Mouse (Mus musculus) heart, postnatal 4 days (tissue): ENCODE measurements at regions not wholly inside any gene's neighbourhood (a gene's known extent, or its start where the extent isn't known, plus 50 kb on each side); places are given as distances from the start of the nearest gene placed in this dataset.
A peak's percentile ranks its signal among the peaks of the same experiment; 100 is the strongest.

ENCODE experiments used
- DNase-seq: peaks from one replicate; pipeline ENCODE4 v3.0.0; 2021

- DNase-seq = no peak
These were observed 133.6 kb downstream of the Papss1 start for GRCm38 (mm10) chr3:131698070-131698750.

- peak; percentile 11 for DNase-seq
These were observed 138.6 kb downstream of the Papss1 start for GRCm38 (mm10) chr3:131703134-131703533.

GRCm38 (mm10) chr3:131713532-131713931 is 149.0 kb downstream of the Papss1 start:
- DNase-seq = no peak

GRCm38 (mm10) chr3:131718761-131719160 is 154.2 kb downstream of the Papss1 start:
- DNase-seq = no peak

GRCm38 (mm10) chr3:131728618-131729017 is 164.1 kb downstream of the Papss1 start:
- no peak for DNase-seq

- DNase-seq = no peak
These were observed 169.7 kb downstream of the Papss1 start for GRCm38 (mm10) chr3:131734226-131734625.

- DNase-seq = no peak
These were observed 172.9 kb downstream of the Papss1 start for GRCm38 (mm10) chr3:131737461-131737860.

GRCm38 (mm10) chr3:131737953-131738598 is 173.5 kb downstream of the Papss1 start:
- DNase-seq = no peak

GRCm38 (mm10) chr3:131755537-131755936 is 191.0 kb downstream of the Papss1 start:
- DNase-seq = no peak

GRCm38 (mm10) chr3:131756126-131756525 is 191.6 kb downstream of the Papss1 start:
- DNase-seq = no peak

GRCm38 (mm10) chr3:131769976-131770375 is 205.4 kb downstream of the Papss1 start:
- DNase-seq = no peak

GRCm38 (mm10) chr3:131770486-131770885 is 205.9 kb downstream of the Papss1 start:
- DNase-seq = no peak

- no peak for DNase-seq
These were observed 207.4 kb downstream of the Papss1 start for GRCm38 (mm10) chr3:131771863-131772546.

- no peak for DNase-seq
These were observed 208.0 kb downstream of the Papss1 start for GRCm38 (mm10) chr3:131772593-131772992.

GRCm38 (mm10) chr3:131775431-131775830 is 210.9 kb downstream of the Papss1 start:
- no peak for DNase-seq

GRCm38 (mm10) chr3:131776650-131777049 is 212.1 kb downstream of the Papss1 start:
- no peak for DNase-seq

- DNase-seq = no peak
These were observed 215.2 kb downstream of the Papss1 start for GRCm38 (mm10) chr3:131779803-131780202.

GRCm38 (mm10) chr3:131785524-131785923 is 221.0 kb downstream of the Papss1 start:
- peak; percentile 5 for DNase-seq

- no peak for DNase-seq
These were observed 223.8 kb downstream of the Papss1 start for GRCm38 (mm10) chr3:131788321-131788720.

GRCm38 (mm10) chr3:131789177-131789576 is 224.6 kb downstream of the Papss1 start:
- no peak for DNase-seq

- no peak for DNase-seq
These were observed 229.5 kb downstream of the Papss1 start for GRCm38 (mm10) chr3:131794056-131794455.

GRCm38 (mm10) chr3:131795108-131796005 is 230.8 kb downstream of the Papss1 start:
- DNase-seq = no peak

GRCm38 (mm10) chr3:131799774-131800173 is 235.2 kb downstream of the Papss1 start:
- no peak for DNase-seq
